Mouse (Mus musculus): ENCODE results near the gene Rcc1. TPM values are rescaled to one million over a fixed set of nuclear protein-coding genes. Genes with fewer than 3 reads are reported as not detected.
A peak's percentile ranks its signal among the peaks of the same experiment; 100 is the strongest.

Gene Rcc1
- polyA plus RNA-seq, 1 experiment, result 5.3 TPM

DNA sequence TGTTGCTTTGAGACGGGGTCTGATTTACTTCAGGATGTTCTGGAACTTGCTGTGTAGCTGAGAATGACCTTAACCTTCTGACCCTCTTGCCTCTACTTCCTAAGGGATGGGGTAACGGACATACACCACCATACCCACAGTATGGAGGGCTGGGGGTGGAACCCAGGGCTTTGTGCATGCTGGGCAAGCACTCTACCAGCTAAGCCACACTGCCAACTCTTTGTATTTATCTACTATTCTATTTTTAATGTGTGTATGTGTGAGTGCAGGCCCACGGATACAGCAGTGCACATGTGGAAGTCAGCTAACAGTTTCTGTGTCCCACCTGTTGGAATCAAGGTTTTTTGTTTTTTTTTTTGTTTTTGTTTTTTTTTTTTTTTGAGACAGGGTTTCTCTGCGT lies 6.1 kb upstream of the Rcc1 start:
- no peak for TF ChIP-seq POLR2A (IDR thresholded peaks at IDR 0.05; ENCODE audit: borderline replicate concordance, extremely low read depth, low read depth, low read length)
- TF ChIP-seq CTCF (IDR thresholded peaks at IDR 0.05; ENCODE audit: insufficient read depth, low read length), result no peak
- Histone ChIP-seq H3K4me3 (replicated peaks; ENCODE audit: extremely low read depth, low read depth, low read length) (no peak overlapping the region), H3K4me1 (ENCODE audit: control insufficient read depth, insufficient read depth, low read length) (no peaks in the 10 kb centered on the region)
- 84% methylated on average over 4 of the region's 4 CpGs for WGBS
- no peak for DNase-seq

DNA sequence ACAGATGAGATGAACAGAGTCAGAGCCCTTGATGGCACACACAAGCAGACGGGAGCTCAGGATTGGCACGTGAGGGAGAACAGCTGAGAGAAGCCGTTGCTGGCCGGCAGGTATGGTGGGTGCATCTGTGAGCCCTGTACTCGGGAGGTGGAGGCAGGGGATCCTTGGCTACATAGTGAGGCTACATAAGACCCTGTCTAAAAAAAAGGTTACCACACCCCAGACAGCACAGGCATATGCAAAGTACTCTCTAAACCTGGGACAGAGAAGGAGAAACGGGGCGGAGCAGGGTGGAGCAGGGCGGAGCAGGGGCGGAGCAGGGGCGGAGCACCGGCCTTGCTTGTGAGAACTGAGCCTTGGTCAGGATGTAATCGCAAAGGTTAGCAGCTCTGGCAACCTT lies 2.8 kb upstream of the Rcc1 start:
- Histone ChIP-seq H3K4me3 (replicated peaks; ENCODE audit: extremely low read depth, low read depth, low read length) (no peak overlapping the region), H3K4me1 (ENCODE audit: control insufficient read depth, insufficient read depth, low read length) (no peaks in the 10 kb centered on the region; the same call in 1 of the 2 replicates)
- TF ChIP-seq POLR2A (IDR thresholded peaks at IDR 0.05; ENCODE audit: borderline replicate concordance, extremely low read depth, low read depth, low read length) (no peak), CTCF (IDR thresholded peaks at IDR 0.05; ENCODE audit: insufficient read depth, low read length) (no peak)
- 59% methylated on average over 12 of the region's 12 CpGs for WGBS
- peak; percentile 36 for DNase-seq

DNA sequence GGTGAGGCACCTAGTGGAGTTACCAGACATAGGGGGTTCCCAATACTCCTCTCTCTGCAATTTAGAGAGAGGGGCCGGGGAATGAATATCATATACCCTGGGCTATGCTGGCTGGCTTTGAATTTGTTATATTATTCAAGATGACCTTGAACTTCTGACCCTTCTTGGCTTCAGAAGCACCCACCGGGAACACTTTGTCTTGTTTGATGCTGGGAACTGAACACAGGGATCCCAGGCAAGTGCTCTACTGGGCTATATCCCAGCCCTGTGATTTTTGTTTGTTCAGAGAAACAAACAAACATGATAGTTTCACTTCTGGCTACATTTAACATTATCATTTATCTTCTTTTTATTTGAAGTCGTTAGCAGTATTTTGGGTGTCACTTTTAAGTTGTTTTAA lies 2.0 kb upstream of the Rcc1 start:
- H3K4me1 ChIP-seq (ENCODE audit: control insufficient read depth, insufficient read depth, low read length), result no peaks in the 10 kb centered on the region; the same call in 1 of the 2 replicates
- WGBS, result 76% methylated on average over 3 of the region's 3 CpGs
- no peak for TF ChIP-seq POLR2A (IDR thresholded peaks at IDR 0.05; ENCODE audit: borderline replicate concordance, extremely low read depth, low read depth, low read length)
- no peak for TF ChIP-seq CTCF (IDR thresholded peaks at IDR 0.05; ENCODE audit: insufficient read depth, low read length)
- H3K4me3 ChIP-seq (replicated peaks; ENCODE audit: extremely low read depth, low read depth, low read length), result no peak overlapping the region
- no peak for DNase-seq

- Histone ChIP-seq H3K4me1 (ENCODE audit: control insufficient read depth, insufficient read depth, low read length) (no peaks in the 10 kb centered on the region; the same call in 1 of the 2 replicates), H3K4me3 (replicated peaks; ENCODE audit: extremely low read depth, low read depth, low read length) (no peak overlapping the region)
- 75% methylated on average over 4 of the region's 4 CpGs for WGBS
- DNase-seq, result peak; percentile 28
- TF ChIP-seq CTCF (IDR thresholded peaks at IDR 0.05; ENCODE audit: insufficient read depth, low read length), result no peak
- no peak for TF ChIP-seq POLR2A (IDR thresholded peaks at IDR 0.05; ENCODE audit: borderline replicate concordance, extremely low read depth, low read depth, low read length)
These were observed 1.2 kb upstream of the Rcc1 start for GRCm38 (mm10) chr4:132354571-132354970.

DNA sequence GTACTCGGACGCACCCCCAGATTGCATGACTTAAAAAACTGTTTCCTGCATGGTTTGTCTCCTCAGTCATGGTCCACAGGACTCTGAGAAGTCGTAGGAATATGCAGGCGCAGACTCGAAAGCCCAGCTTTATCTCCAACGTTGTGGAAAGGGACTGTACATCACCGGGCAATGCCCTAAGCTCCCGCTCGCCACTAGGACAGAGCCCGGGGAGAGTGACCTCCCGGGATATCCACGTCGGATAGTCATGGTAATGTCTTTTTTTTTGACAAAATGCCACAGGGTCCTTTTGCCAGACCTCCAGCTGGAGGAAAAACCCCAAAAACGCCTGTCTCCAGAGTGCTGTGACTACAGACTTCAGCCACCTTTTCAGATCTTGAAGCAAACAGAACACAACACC lies 666 bp downstream of the Rcc1 start:
- no peak for TF ChIP-seq POLR2A (IDR thresholded peaks at IDR 0.05; ENCODE audit: borderline replicate concordance, extremely low read depth, low read depth, low read length)
- TF ChIP-seq CTCF (IDR thresholded peaks at IDR 0.05; ENCODE audit: insufficient read depth, low read length), result no peak
- WGBS, result under 1% methylated on average over 14 of the region's 14 CpGs
- peak; percentile 34 for DNase-seq
- no peaks in the 10 kb centered on the region; the same call in 1 of the 2 replicates for H3K4me1 ChIP-seq (ENCODE audit: control insufficient read depth, insufficient read depth, low read length)
- peak overlapping the region; percentile 70 for H3K4me3 ChIP-seq (replicated peaks; ENCODE audit: extremely low read depth, low read depth, low read length)

- no peaks in the 10 kb centered on the region; the same call in 1 of the 2 replicates for H3K4me1 ChIP-seq (ENCODE audit: control insufficient read depth, insufficient read depth, low read length)
- WGBS, result 19% methylated on average over 1 of the region's 1 CpGs
- no peak for DNase-seq
- TF ChIP-seq POLR2A (IDR thresholded peaks at IDR 0.05; ENCODE audit: borderline replicate concordance, extremely low read depth, low read depth, low read length) (no peak), CTCF (IDR thresholded peaks at IDR 0.05; ENCODE audit: insufficient read depth, low read length) (no peak)
- H3K4me3 ChIP-seq (replicated peaks; ENCODE audit: extremely low read depth, low read depth, low read length), result no peak overlapping the region
These were observed 2.0 kb downstream of the Rcc1 start for GRCm38 (mm10) chr4:132351401-132351800.

- 87% methylated on average over 3 of the region's 3 CpGs for WGBS
- no peaks in the 10 kb centered on the region; the same call in 1 of the 2 replicates for H3K4me1 ChIP-seq (ENCODE audit: control insufficient read depth, insufficient read depth, low read length)
- no peak for DNase-seq
- no peak for TF ChIP-seq CTCF (IDR thresholded peaks at IDR 0.05; ENCODE audit: insufficient read depth, low read length)
- no peak for TF ChIP-seq POLR2A (IDR thresholded peaks at IDR 0.05; ENCODE audit: borderline replicate concordance, extremely low read depth, low read depth, low read length)
- no peak overlapping the region for H3K4me3 ChIP-seq (replicated peaks; ENCODE audit: extremely low read depth, low read depth, low read length)
These were observed 2.6 kb downstream of the Rcc1 start for GRCm38 (mm10) chr4:132350854-132351253.

DNA sequence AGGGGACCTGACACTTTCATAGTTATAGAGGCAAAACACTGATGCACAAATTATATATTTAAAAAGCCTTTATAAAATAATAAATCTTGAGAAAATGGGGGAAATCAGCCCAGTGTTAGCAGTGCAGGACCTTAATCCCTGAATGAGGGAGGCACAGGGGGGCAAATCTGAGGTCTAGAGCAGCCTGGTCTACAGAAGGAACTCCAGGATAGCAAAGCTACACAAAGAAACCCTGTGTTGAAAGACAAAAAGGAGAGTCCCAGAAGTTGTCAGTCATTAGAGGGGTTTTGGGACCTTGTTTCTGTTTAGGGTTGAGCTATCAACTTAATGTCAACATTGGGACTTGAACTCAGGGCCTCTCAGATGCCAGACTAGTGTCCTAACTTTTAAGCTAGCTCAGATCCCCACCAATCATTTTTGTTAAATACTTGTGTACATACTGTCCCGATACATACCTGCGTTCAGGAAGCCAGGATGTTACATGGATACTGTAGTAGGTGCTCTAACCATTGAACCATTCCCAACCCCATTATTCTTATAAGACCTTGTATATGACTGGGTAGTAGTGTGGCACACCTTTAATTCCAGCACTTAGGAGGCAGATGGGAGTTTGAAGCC lies 3.2 kb downstream of the Rcc1 start:
- WGBS, result 70% methylated on average over 2 of the region's 2 CpGs
- no peak overlapping the region for H3K4me3 ChIP-seq (replicated peaks; ENCODE audit: extremely low read depth, low read depth, low read length)
- no peaks in the 10 kb centered on the region; the same call in 1 of the 2 replicates for H3K4me1 ChIP-seq (ENCODE audit: control insufficient read depth, insufficient read depth, low read length)
- no peak for DNase-seq
- TF ChIP-seq POLR2A (IDR thresholded peaks at IDR 0.05; ENCODE audit: borderline replicate concordance, extremely low read depth, low read depth, low read length), result no peak
- TF ChIP-seq CTCF (IDR thresholded peaks at IDR 0.05; ENCODE audit: insufficient read depth, low read length), result no peak

- Histone ChIP-seq H3K4me1 (ENCODE audit: control insufficient read depth, insufficient read depth, low read length) (no peaks in the 10 kb centered on the region; the same call in 1 of the 2 replicates), H3K4me3 (replicated peaks; ENCODE audit: extremely low read depth, low read depth, low read length) (no peak overlapping the region)
- WGBS, result 67% methylated on average over 3 of the region's 3 CpGs
- TF ChIP-seq CTCF (IDR thresholded peaks at IDR 0.05; ENCODE audit: insufficient read depth, low read length), result no peak
- no peak for TF ChIP-seq POLR2A (IDR thresholded peaks at IDR 0.05; ENCODE audit: borderline replicate concordance, extremely low read depth, low read depth, low read length)
- DNase-seq, result no peak
These were observed 3.8 kb downstream of the Rcc1 start for GRCm38 (mm10) chr4:132349495-132350122.

DNA sequence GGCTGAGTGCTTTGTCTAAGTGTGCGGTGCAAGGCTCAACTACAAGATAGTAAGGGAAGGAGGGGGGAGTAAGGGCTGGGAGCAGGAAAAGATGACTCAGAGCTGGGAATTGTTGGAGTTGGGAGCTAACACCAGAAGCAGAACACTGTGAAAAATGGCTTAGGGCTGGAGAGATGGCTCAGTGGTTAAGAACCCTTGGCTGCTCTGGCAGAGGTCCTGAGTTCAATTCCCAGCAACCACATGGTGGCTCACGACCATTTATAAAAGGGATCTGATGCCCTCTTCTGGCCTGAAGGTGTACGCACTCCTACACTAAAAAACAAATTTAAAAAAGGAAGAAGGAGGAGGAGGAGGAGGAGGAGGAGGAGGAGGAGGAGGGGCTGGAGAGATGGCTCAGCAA lies 6.7 kb downstream of the Rcc1 start:
- no peak for DNase-seq
- no peaks in the 10 kb centered on the region; the same call in 1 of the 2 replicates for H3K4me1 ChIP-seq (ENCODE audit: control insufficient read depth, insufficient read depth, low read length)
- 51% methylated on average over 3 of the region's 3 CpGs for WGBS
- TF ChIP-seq CTCF (IDR thresholded peaks at IDR 0.05; ENCODE audit: insufficient read depth, low read length) (no peak), POLR2A (IDR thresholded peaks at IDR 0.05; ENCODE audit: borderline replicate concordance, extremely low read depth, low read depth, low read length) (no peak)
- H3K4me3 ChIP-seq (replicated peaks; ENCODE audit: extremely low read depth, low read depth, low read length), result no peak overlapping the region

All from lung, adult 2 months (tissue).